Mouse (Mus musculus) small intestine, adult 2 months (tissue): ENCODE data around the gene Gm36028. TPM values are rescaled to one million over a fixed set of nuclear protein-coding genes. Genes with fewer than 3 reads are reported as not detected.

Experiments
- H3K27ac ChIP-seq: fragments of 200-500 bp; 2 replicates; pipeline ENCODE4 v1.5.1; 2012; ENCODE audit warnings: low read depth, low read length, control low read depth, inconsistent platforms; ENCODE audit not compliant: insufficient read depth
- H3K27me3 ChIP-seq: fragments of 200-500 bp; 2 replicates; pipeline ENCODE4 v1.6.1; 2012; ENCODE audit warnings: mild to moderate bottlenecking, moderate library complexity, low read length, inconsistent platforms; ENCODE audit not compliant: control insufficient read depth, insufficient read depth
- H3K36me3 ChIP-seq: fragments of 200-500 bp; 2 replicates; pipeline ENCODE4 v1.6.1; 2012; ENCODE audit warnings: mild to moderate bottlenecking, low read length, control low read depth, inconsistent platforms; ENCODE audit not compliant: control insufficient read depth, insufficient read depth
- H3K4me1 ChIP-seq: fragments of 200-500 bp; 2 replicates; pipeline ENCODE4 v1.6.1; 2012; ENCODE audit warnings: low read length, inconsistent platforms, mixed read lengths; ENCODE audit not compliant: control insufficient read depth, insufficient read depth, insufficient read length
- H3K4me3 ChIP-seq: fragments of 200-500 bp; 2 replicates; pipeline ENCODE4 v1.5.1; 2012; ENCODE audit warnings: low read depth, mild to moderate bottlenecking, control low read depth, inconsistent platforms, low read length, moderate library complexity
- CTCF ChIP-seq: fragments of 200-500 bp; IDR thresholded peaks from 2 replicates; pipeline ENCODE4 v1.5.1; 2012; ENCODE audit warnings: low read depth, mild to moderate bottlenecking, control low read depth, inconsistent platforms, low read length, moderate library complexity, mixed read lengths; ENCODE audit not compliant: insufficient replicate concordance, insufficient read length; ENCODE audit errors: extremely low read depth
- POLR2A ChIP-seq: fragments of 200-500 bp; IDR thresholded peaks from 2 replicates; pipeline ENCODE4 v1.6.1; 2012; ENCODE audit warnings: low read depth, mild to moderate bottlenecking, control low read depth, inconsistent platforms, low read length, moderate library complexity
- WGBS: fragments of 180-500 bp; shearing (Covaris S2); methylation state at CpG from one replicate; pipeline ENCODE4 v1.1.7; 2018; 5-methylcytosine and 5-hydroxymethylcytosine counted together
- polyA plus RNA-seq: library from polyadenylated mRNA; depleted of rRNA; stranded (reverse); fragments of >200 nt; gene quantifications from 2 replicates; pipeline ENCODE4 v1.2.3, GENCODE M21; 2012

The Gm36028 gene
- polyA plus RNA-seq, 1 experiment = not detected

DNA sequence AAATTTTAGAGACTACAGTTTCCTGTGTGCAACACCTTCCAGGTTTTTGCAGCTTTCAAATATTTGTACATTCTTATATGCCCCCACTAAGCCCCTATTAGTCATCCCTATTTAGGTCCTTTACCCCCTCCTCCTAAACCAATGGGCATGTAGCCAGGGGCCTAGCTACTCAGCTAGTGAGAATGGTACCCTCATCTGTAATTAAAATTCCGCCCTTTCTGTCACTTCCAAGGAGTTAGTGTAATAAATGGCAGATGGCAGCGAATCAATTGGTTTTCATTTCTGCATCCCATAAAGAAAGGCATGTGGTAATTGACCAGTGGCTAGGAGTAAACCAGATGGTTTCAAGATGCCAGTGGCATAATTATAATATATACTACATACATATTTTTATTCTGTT is 31.7 kb upstream of the Gm36028 start:
- Histone ChIP-seq H3K27ac (no peak overlapping the region), H3K27me3 (no peaks in the 10 kb centered on the region), H3K4me3 (no peak overlapping the region), H3K4me1 (no peaks in the 10 kb centered on the region), H3K36me3 (peaks cover 2% of the 10 kb centered on the region; the same call in 1 of the 2 replicates)
- 77% methylated on average over 2 of the region's 2 CpGs for WGBS
- no peak for TF ChIP-seq POLR2A
- TF ChIP-seq CTCF = no peak

DNA sequence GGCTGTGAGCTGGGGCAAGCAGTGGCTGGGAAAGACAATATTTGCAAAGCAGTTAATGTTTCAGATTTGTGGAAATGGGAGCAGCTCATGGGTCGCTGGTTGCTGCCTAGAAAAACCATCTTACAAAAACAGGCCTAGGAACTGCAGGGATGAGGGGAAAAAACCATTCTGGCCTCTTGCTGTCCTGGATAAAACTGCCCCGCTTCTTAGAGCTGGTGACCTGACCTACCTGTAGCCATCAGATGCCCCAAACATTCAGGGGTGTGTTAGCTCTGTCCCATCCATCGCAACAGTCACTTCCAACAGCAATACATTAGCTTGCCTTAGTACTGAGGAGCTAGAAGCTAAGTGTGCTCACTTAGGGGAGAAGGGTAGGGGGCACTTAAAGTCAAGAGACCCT is 28.0 kb upstream of the Gm36028 start:
- H3K4me1 ChIP-seq = no peaks in the 10 kb centered on the region
- 90% methylated on average over 3 of the region's 3 CpGs for WGBS
- no peak for TF ChIP-seq POLR2A
- no peak for TF ChIP-seq CTCF
- peaks cover 2% of the 10 kb centered on the region; the same call in 1 of the 2 replicates for H3K36me3 ChIP-seq
- H3K27me3 ChIP-seq = no peaks in the 10 kb centered on the region
- H3K27ac ChIP-seq = no peak overlapping the region
- no peak overlapping the region for H3K4me3 ChIP-seq

DNA sequence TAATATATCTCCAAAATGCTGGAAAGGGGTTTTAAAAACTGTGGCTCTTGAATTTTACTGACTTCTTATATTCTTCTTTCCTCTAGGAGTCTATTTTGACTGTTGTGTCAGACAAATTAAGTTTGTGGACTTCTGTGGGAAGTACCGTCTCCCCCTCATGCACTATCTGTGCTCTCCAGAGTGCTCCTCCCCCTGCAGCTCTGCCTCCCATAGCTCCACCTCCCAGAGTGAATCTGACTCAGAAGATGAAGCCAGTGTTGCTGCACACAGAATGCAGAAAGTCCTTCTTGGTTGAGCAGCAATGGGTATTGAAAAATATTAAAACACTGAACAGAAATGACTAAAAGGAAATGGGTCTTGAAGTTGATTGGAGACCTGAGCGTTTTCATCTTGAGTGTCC is 20.2 kb upstream of the Gm36028 start:
- Histone ChIP-seq H3K36me3 (peaks cover 40% of the 10 kb centered on the region), H3K4me1 (0 out of 2 replicates have a peak, but pooled peaks cover 2% of the 10 kb centered on the region), H3K4me3 (no peak overlapping the region), H3K27ac (no peak overlapping the region), H3K27me3 (no peaks in the 10 kb centered on the region)
- 79% methylated on average over 2 of the region's 2 CpGs for WGBS
- no peak for TF ChIP-seq CTCF

DNA sequence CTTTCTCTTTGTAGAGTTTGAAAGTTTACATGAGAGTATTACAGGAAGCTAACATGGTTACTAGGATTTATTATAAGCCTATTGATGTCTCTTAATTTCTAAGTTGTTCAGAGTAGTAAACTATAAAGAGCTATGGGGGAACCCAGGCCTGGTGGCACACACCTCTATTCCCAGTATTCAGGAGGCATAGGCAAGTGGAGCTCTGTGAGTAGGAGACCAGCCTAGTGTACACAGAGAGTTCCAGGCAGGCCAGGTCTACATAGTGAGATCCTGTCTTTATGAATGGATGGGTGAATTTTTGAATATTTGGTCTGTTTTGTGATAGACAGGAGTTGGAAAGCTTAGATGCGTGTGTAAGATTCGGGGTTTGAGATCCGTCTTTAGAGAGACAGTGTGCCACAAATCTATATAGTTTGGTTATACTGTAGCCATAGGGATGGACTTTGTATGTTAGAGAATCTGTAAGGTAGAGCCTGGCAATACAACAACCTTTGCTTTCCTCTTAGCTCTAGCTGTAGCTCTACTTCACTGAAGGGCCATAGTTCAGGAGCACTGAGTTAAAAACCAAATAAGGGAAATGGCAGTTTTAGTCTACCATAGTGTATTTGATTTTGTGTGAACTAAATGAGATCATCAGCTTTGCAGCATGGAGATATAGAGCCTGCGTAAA is 18.9 kb upstream of the Gm36028 start:
- Histone ChIP-seq H3K4me1 (0 out of 2 replicates have a peak, but pooled peaks cover 2% of the 10 kb centered on the region), H3K36me3 (peaks cover 40% of the 10 kb centered on the region), H3K27me3 (no peaks in the 10 kb centered on the region), H3K27ac (no peak overlapping the region), H3K4me3 (no peak overlapping the region)
- WGBS = 78% methylated on average over 4 of the region's 4 CpGs
- TF ChIP-seq POLR2A = no peak
- no peak for TF ChIP-seq CTCF

DNA sequence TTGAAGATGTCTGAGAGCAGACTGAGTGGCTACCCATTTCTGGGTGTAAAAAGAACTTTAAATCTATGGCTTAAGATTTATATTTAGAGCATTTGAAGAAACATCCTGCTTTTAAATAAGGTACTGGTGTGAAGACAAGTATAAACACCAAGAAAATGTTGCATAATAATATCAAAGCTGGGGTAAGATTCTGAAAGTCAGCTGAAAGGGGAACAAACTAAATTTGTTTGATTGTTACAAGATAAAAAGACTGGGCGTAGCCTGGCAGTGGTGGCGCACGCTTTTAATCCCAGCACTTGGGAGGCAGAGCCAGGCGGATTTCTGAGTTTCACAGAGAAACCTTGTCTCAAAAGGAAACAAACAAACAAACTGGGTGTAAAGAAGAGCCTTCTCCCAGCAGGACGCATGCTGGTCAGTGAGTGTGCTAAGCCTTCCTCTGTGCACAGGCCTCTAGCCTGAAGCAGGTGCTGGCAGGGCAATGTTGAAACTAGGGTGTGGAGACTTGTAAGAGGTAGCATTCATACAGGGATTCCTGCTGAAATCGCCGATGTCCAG is 18.1 kb upstream of the Gm36028 start:
- no peaks in the 10 kb centered on the region for H3K27me3 ChIP-seq
- WGBS = 81% methylated on average over 7 of the region's 7 CpGs
- 0 out of 2 replicates have a peak, but pooled peaks cover 2% of the 10 kb centered on the region for H3K4me1 ChIP-seq
- H3K36me3 ChIP-seq = peaks cover 40% of the 10 kb centered on the region
- H3K27ac ChIP-seq = no peak overlapping the region
- H3K4me3 ChIP-seq = no peak overlapping the region
- TF ChIP-seq POLR2A (no peak), CTCF (no peak)

DNA sequence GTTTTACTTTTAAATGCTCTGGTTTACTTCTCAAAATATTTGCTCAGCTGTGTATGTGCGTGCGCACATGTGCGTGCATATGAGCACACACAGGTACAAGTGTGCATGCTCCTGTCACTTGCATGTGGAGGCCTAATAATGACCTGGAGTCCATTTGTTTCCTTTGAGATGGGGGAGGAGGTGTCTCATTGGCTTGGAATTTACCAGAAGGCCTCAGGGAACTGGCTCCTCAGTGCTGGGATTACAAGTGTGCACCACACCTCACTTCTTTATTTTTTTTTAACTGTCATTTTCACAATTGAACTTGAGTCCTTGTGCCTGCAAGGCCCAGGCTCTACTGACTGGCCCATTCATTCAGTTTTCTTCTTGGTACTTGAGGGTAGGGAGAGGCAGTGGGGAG is 16.5 kb upstream of the Gm36028 start:
- over 99% methylated on average over 3 of the region's 3 CpGs for WGBS
- TF ChIP-seq CTCF (no peak), POLR2A (no peak)

DNA sequence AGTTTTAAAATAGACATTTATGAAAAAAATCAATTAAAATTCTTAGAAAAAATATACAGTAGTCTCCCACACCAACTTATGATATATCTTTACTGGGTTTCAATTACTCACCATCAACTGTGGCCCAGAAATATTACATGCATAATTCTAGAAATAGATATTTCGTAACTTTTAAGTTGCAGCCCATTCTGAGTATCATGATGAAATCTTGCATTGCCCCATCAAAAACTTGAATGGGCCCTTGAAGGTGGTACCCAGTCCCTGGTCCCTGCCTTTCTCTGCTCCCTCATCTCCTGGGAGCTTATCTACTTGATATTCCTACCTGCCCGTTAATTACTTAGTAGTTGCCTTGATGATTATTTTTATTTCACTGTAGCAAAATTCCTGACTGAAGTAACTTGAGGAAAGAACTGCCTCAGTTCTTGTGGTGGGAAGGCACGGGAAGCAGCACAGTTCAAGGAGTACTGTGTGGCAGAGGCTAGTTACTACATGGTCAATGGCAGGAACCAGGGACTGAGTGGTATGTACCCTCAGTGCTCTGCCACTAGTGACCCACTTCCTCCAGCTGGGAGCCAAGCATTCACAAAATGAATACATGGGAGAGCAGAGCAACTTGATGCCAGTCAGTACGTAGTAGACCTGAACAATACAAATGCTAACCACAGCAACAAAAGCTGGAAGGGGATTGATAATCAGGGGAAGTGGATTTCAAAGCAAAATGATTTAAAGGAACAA is 13.7 kb upstream of the Gm36028 start:
- H3K36me3 ChIP-seq = peaks cover 13% of the 10 kb centered on the region
- TF ChIP-seq CTCF (no peak), POLR2A (no peak)
- peaks cover 7% of the 10 kb centered on the region for H3K4me1 ChIP-seq
- H3K4me3 ChIP-seq = no peak overlapping the region
- no peak overlapping the region for H3K27ac ChIP-seq
- WGBS = 69% methylated on average over 4 of the region's 4 CpGs
- H3K27me3 ChIP-seq = no peaks in the 10 kb centered on the region

More for the DNA sequence above, 16.5 kb upstream of the Gm36028 start:
- no peaks in the 10 kb centered on the region for H3K27me3 ChIP-seq
- 0 out of 2 replicates have a peak, but pooled peaks cover 2% of the 10 kb centered on the region for H3K4me1 ChIP-seq
- H3K4me3 ChIP-seq = no peak overlapping the region
- H3K27ac ChIP-seq = no peak overlapping the region
- peaks cover 30% of the 10 kb centered on the region for H3K36me3 ChIP-seq
